Mouse (Mus musculus) heart, postnatal 36 days (tissue): ENCODE measurements around the gene Hoxa4. TPM values are rescaled to one million over a fixed set of nuclear protein-coding genes. Genes with fewer than 3 reads are reported as not detected.

Source experiments
- DNase-seq, 2 experiments: peaks; one replicate each; pipeline ENCODE4 v3.0.0; 2021 to 2022
- intact Hi-C: fragments of 180-260 bp; cut with DNase I; formaldehyde crosslinking; loops from one replicate; pipeline ENCODE4 v1.15.1; 2025
- total RNA-seq, 2 experiments: library from RNA; stranded (reverse); gene quantifications; 2 replicates each; pipeline ENCODE4 v1.2.3; 2021

The Hoxa4 gene
- total RNA-seq, 2 experiments from 2014 or later = 0.43 to 0.67 TPM

DNA sequence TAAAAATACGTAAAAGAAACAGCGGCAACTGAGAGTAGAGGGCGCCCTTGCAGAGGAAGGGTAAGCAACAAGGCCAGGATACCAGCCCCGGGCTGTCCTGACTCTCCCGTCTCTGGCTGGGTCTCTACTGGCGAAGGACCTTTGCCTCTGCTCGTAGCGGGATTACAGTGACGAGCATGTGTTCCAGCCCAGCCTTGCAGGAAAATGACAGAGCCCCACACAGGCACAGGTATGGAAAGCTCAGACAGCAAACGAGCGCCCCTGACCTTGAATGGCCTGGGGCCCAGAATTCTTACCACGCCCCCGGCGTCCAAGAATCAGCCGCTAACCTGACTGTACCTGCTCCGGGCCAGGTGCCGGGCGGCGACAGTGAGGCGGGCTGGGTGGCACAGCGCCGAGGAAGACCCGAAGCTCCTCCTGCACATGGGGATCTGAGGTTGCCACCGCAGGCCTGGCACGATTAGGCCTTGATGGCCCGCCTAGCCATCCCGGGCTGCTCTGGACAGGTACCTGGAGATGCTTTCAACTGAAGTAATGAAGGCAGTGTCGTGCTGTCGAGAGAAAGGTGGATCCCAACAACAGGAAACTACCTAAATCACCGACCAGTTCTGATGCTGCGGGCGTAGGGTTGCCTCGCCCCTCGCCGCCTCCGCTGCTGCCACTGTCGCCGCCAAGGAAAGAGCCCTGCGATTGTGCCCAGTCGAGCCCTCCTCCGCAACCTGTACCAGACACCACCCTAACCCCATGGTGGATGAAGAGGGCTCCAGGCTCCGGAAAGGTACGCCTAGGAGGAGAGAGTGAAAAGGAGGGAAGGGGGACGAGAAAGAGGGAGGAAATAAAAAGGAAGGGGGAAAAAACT lies 38.2 kb upstream of the Hoxa4 start:
- DNase-seq = no peak
- intact Hi-C loops = loop anchor here (5.0 kb wide), 1 partner anchor 1052 kb away; no protein-coding TSS in a partner anchor

- DNase-seq = no peak
- intact Hi-C loops = no loop called here
Observed at GRCm38 (mm10) chr6:52228475-52229465, 37.2 kb upstream of the Hoxa4 start.

DNA sequence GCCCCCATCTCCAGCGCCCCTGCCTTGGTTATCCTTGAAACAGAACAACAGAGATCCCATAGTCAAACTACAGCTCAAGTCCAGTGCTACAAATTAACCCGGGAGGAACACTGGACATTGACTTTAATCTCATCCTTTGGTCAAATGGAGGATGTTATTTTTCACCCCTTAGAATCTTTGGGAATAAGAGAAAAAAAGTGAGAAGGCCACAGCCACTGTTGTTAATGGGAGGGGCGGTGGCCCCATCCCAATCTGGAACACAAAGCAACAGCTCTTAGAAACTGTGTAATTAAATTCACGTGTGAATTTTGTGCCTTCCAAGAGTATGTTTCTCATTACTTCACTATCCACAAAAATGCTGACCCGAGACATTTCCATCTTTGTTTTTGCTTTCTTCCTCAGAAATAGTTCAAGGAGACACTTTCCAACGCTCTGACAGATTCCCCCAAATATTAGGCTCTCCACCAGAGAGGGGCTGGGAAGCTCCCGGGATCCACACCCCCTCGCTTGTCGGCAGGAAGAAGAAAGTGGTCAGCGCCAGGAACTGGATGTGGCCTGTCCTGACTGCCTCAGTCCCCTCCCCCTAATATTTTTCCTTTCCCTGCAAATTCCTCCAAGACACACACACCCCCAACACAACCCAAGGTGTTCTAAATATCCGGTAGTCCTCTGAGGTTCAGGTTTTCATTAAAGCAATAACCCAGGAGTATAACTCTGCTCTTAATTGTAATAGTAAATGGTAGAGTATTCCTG lies 36.1 kb upstream of the Hoxa4 start:
- DNase-seq = no peak
- intact Hi-C loops = no loop called here

GRCm38 (mm10) chr6:52226569-52227257 lies 35.2 kb upstream of the Hoxa4 start:
- intact Hi-C loops = no loop called here
- no peak for DNase-seq

- intact Hi-C loops = no loop called here
- DNase-seq = no peak
Observed at GRCm38 (mm10) chr6:52225612-52226568, 34.3 kb upstream of the Hoxa4 start.

GRCm38 (mm10) chr6:52224895-52225611 lies 33.5 kb upstream of the Hoxa4 start:
- intact Hi-C loops = loop anchor here (5.0 kb wide), 1 partner anchor 353 kb away; no protein-coding TSS in a partner anchor
- DNase-seq = no peak

GRCm38 (mm10) chr6:52223939-52224760 lies 32.6 kb upstream of the Hoxa4 start:
- DNase-seq = no peak
- intact Hi-C loops = loop anchor here (5.0 kb wide), 1 partner anchor 352 kb away; no protein-coding TSS in a partner anchor

DNA sequence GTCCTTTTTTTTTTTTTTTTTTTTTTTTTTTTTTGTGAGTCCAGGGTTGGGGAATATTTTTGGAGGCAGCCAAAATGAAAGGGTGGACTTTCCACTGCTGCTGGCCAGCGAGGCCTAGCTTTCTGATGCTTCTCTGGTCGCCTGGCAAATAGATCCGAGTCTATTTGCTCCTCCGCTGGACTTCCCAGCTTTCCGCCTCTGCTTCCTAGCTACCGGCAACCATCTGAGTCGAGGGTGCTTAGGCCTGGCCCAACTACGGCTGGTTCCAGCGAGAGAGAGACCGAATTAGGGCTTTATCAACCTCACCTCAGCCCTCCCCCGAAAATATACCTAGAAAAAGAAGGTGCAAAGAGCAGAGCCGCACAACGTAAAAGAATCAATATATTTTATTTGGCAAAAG lies 31.2 kb upstream of the Hoxa4 start:
- intact Hi-C loops = loop anchor here (5.0 kb wide), 1 partner anchor 350 kb away; no protein-coding TSS in a partner anchor
- DNase-seq = no peak

DNA sequence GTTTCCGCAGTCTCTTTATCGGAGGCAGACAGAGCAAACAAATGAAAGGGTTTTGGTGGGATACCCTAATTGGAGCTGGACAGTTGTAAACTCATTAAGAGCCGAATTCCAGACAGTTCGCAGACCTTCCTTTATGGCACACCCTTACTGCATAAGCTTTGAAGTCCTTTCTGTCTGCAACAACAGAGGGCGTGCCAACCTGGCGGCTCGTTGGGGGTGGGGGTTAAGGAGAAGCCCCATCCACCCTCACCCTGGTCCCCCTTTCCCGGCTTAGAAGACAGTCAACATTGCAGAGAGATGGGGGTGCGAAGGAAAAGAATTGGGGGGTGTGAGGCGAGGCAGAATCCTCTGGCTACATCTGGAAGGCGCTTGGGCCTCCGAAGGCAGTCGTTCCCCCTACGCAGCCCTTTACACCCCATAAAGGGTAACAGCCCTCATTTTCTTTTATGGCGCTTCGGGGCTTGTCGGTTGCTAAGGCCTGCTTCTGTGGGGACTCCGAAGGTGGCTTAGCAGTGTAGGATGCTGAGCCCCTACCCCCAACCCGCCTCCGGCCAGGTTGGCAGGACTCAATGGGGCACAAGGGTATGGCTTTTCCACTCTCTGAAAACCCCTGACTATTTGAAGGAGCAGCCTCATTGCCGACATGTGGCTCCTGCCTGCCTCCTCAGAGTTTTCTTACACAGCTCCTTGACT lies 30.6 kb upstream of the Hoxa4 start:
- no peak for DNase-seq
- intact Hi-C loops = loop anchor here (2.0 to 5.0 kb wide), 2 partner anchors 350 to 635 kb away; no protein-coding TSS in a partner anchor

- intact Hi-C loops = loop anchor here (2.0 to 5.0 kb wide), 2 partner anchors 349 to 635 kb away; no protein-coding TSS in a partner anchor
- DNase-seq = peak; percentile 90 to 91
Observed at GRCm38 (mm10) chr6:52221337-52221992, 29.9 kb upstream of the Hoxa4 start, which contains the start of gene Hoxa7. TSS of gene Hoxa7 (minus strand) at chr6:52221854.

- no peak for DNase-seq
- intact Hi-C loops = loop anchor here (2.0 to 5.0 kb wide), 2 partner anchors 349 to 634 kb away; no protein-coding TSS in a partner anchor
Observed at GRCm38 (mm10) chr6:52220865-52221310, 29.3 kb upstream of the Hoxa4 start.

GRCm38 (mm10) chr6:52220003-52220864 lies 28.7 kb upstream of the Hoxa4 start:
- no peak for DNase-seq
- intact Hi-C loops = loop anchor here (2.0 to 5.0 kb wide), 2 partner anchors 348 to 633 kb away; no protein-coding TSS in a partner anchor

- DNase-seq = no peak
- intact Hi-C loops = loop anchor here (5.0 kb wide), 2 partner anchors 837 to 1042 kb away; no protein-coding TSS in a partner anchor
Observed at GRCm38 (mm10) chr6:52219234-52219942, 27.8 kb upstream of the Hoxa4 start.
